Mouse (Mus musculus) kidney, adult 9 months (tissue): ENCODE data around the gene Serping1.
"Not testable (repeated sequence)": the region's sequence is repeated elsewhere in the genome, so short reads cannot be mapped to it uniquely, and the experiment has no call there.

ENCODE experiments used
- DNase-seq: peaks from one replicate; pipeline ENCODE4 v3.0.0; 2022

The Serping1 gene

DNA sequence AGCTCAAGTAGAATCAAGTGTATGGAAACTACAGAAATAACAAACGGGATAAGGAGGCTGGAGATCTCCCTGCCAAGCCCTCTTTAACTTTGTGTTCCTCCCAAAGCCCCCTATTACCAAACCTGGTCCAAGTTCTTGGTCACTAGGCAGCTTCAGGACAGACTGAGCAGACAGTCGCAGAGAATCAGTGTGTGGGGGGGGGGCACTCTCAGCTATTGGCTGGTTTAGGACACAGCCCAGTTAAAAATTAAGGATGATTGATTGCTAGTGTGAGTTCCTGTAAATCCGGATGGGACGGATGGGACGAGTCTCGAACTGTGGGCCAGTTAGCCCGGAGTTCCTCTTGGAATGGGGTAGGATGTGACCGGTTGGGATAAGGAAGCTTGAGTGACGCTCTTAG is at the start of gene Serping1:
Gene Serping1, minus strand, starts transcription at position 204 of the 400 bp plus-strand sequence.
- DNase-seq: no peak

DNA sequence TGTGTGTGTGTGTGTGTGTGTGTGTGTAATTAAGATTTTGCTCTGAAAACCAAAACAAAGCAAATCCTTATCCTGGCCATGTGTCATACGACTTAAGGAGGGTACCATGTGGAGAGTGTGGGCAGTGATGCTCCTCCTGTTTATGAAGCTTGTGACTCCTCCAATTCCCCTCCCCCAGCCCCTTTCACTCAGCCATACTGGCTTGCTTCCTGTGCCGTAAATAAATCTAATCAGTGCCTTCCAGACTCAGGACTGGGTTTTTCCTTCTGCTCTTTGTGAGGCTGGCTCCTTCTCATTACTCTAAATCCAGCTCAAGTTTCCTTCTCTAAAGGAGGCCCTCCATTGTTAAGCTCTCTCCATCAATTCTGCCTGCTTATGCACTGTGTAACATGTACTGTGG is 48.0 kb upstream of the Serping1 start:
- DNase-seq: no peak

- no peak for DNase-seq
These were observed 47.3 kb upstream of the Serping1 start, which contains the start of gene Smtnl1 for GRCm38 (mm10) chr2:84822552-84822951. Smtnl1 (minus strand) TSS chr2:84822652.

DNA sequence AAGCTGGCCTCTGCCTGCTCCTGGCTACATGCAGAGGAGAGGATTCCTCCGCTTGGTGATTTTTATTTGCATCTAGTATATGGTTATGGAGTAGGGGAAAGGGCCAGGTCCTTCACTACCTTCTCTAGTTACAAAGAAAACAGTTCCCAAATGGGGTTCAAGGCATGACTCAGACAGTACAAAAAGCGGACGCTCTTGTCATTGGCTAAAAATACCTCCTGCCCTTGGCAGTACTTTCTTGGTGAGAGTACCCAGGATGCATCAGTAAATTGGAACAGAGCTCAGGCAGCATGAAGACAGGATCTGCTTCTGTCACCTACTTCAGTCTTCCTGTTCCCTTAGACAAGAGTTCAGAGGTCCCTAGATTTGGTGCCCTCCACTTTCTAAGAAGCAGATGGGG is 44.6 kb upstream of the Serping1 start:
- no peak for DNase-seq

GRCm38 (mm10) chr2:84812676-84813075 is 37.4 kb upstream of the Serping1 start:
- DNase-seq: no peak

GRCm38 (mm10) chr2:84811880-84812279 is 36.6 kb upstream of the Serping1 start:
- no peak for DNase-seq

DNA sequence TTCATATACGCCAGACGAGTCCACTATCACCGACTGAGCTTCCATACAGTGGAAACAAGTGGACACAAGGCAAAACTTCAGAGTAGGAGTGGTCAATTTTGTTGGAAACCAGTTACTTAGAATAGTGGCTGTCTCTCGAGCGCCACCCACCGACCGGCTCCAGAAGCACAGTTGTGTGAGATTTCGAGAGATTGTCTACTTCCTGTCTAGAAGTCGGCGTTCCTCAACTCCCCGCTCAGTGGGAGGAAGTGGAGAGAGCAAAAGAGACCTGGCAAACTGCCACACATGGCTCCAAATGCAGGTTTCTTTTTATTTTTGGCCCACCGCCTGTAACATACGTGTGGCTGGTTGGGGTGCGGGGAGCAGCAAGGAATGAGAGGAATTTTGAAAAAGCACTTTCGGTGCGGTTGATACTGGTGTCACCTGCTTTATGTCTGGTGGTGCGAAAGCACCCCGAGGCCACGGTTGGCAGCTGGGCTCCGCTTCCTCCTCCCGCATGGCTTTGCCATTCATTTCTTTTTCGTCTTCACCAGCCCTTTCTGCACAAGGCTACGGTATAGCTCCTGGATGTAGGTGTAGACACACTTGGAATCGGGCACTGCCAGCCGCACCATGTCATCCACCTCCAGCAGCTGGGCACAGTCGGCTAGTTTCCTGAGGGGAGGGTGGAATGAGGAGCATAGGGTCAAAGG is 35.8 kb upstream of the Serping1 start:
- DNase-seq: peak; percentile 93

GRCm38 (mm10) chr2:84810526-84810885 is 35.3 kb upstream of the Serping1 start:
- DNase-seq: no peak

- no peak for DNase-seq
These were observed 34.1 kb upstream of the Serping1 start for GRCm38 (mm10) chr2:84809330-84809729.

- DNase-seq: no peak
These were observed 31.3 kb upstream of the Serping1 start for GRCm38 (mm10) chr2:84806546-84806945.

DNA sequence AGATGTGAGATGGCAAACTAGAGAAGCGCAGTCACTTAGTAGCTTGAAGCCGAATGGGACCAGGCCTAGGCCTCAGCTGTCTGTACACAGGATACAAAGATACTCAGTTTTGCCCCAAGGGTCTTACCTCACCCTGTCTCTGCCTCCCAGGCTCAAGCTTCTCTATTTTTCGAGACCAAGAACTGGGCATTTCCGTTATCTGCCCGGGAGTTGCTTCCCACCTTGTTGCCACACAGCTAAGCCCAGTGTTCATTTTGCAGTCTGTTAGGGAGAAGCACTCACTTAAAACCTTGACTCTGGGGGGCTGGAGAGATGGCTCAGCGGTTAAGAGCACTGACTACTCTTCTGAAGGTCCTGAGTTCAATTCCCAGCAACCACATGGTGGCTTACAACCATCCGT is 28.7 kb upstream of the Serping1 start:
- DNase-seq: no peak

GRCm38 (mm10) chr2:84801223-84801622 is 26.0 kb upstream of the Serping1 start:
- DNase-seq: not testable (repeated sequence)

- DNase-seq: no peak
These were observed 25.1 kb upstream of the Serping1 start for GRCm38 (mm10) chr2:84800304-84800703.

- DNase-seq: peak; percentile 89
These were observed 23.9 kb upstream of the Serping1 start for GRCm38 (mm10) chr2:84799041-84799561.

- peak; percentile 59 for DNase-seq
These were observed 23.3 kb upstream of the Serping1 start, which contains the start of gene Ube2l6 for GRCm38 (mm10) chr2:84798493-84798921. Ube2l6 (plus strand) TSS chr2:84798828.

DNA sequence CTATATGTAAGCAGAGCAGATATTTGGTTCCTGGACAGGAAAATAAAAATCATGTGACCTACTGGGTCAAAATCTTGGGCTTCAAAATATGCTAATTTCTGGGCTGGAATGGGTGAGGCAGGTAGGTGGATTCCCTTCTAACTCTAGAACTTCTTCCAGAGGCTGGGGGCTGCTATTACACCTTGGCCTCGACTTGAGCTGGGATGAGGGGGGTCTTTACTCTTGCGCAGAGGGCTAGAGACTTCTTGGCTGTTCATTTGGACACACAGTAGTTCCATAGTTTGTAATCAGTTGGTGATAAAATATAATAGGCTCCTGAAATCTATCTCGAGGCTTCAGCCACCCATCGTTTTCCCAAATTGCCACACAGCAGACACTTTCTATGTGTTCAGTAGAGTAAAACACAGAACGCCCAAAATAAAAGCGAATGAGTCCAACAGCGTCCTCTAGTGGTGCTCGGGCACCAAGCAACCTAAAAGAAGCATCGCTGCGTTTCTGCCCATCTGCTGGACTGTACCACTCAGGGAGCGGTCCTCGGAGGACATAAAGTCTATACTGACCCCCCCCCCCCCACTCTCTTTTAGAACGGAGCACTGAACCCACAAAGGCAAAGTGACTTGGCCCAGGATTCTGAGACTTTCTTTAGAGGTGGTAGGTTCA is 22.7 kb upstream of the Serping1 start:
- peak; percentile 79 for DNase-seq

- no peak for DNase-seq
These were observed 18.6 kb upstream of the Serping1 start for GRCm38 (mm10) chr2:84793871-84794270.

GRCm38 (mm10) chr2:84793154-84793553 is 17.9 kb upstream of the Serping1 start:
- no peak for DNase-seq

GRCm38 (mm10) chr2:84792516-84792915 is 17.3 kb upstream of the Serping1 start:
- DNase-seq: peak; percentile 30

DNA sequence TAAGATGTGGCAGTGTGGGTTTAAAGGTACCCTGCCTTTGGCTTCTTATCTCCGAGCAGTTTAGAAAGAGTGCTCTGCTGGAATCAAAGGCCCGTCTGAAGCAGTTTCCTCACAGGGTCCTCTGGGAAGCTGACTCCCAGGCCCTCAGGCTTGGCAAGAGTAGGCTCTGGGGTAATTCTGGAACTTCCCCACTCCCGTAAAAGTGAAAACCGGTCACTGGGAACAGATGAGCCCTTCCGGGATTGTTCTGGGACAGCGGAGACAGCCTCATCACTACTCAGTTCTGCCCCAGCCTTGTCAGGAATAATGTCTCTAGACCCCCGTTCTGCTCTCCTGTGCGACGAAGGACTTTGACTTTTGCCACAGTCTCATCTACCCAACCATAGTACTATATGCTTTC is 15.2 kb upstream of the Serping1 start:
- no peak for DNase-seq

- DNase-seq: no peak
These were observed 13.1 kb upstream of the Serping1 start for GRCm38 (mm10) chr2:84788316-84788715.

- DNase-seq: peak; percentile 16
These were observed 8.8 kb upstream of the Serping1 start for GRCm38 (mm10) chr2:84783840-84784566.

GRCm38 (mm10) chr2:84783315-84783714 is 8.1 kb upstream of the Serping1 start:
- no peak for DNase-seq
